Mouse (Mus musculus): ENCODE measurements around the gene Ankib1. TPM values are rescaled to one million over a fixed set of nuclear protein-coding genes. Genes with fewer than 3 reads are reported as not detected.

Ankib1 gene
- polyA plus RNA-seq, 1 experiment from 2014 or later = 12.4 TPM

DNA sequence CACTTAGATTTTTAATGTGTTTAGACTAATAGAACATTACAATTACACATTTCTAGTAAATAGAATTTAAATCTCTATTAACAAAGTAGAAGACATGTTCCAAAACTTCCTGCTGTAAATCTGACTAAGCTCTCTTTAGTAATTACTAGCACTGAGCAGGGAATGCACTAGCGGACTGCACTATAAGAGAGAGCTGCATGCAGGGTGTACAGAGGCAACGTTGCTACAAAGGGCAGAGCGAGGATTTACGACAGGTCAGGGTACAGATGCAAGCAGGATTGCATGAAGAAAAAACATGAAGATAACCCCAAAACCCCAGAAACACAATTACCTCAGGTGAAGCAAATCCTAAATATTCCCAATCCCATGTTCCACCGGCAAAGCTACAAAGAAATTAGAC lies 102.7 kb downstream of the Ankib1 start:
- H3K36me3 ChIP-seq (ENCODE audit: control insufficient read depth, insufficient read depth, low read length) = peaks cover 31% of the 10 kb centered on the region
- H3K27ac ChIP-seq (ENCODE audit: low read depth) = no peak overlapping the region
- DNase-seq (ENCODE audit: low spot score) (no peak), ATAC-seq (replicated peaks; ENCODE audit: low FRiP score, low TSS enrichment, low read depth) (no peak)
- no peak overlapping the region for H3K4me3 ChIP-seq (ENCODE audit: low read depth, low read length)
- no peak overlapping the region for H3K4me2 ChIP-seq (ENCODE audit: low read length)
- 83% methylated on average over 5 of the region's 5 CpGs for WGBS
- H3K4me1 ChIP-seq (replicated peaks; ENCODE audit: control insufficient read depth, insufficient read depth, low read length) = no peaks in the 10 kb centered on the region
- H3K27me3 ChIP-seq (replicated peaks; ENCODE audit: control insufficient read depth, insufficient read depth, low read length) = no peaks in the 10 kb centered on the region
- H3K9me3 ChIP-seq (ENCODE audit: control insufficient read depth, low read length) = no peaks in the 10 kb centered on the region
- no peak overlapping the region for H3K9ac ChIP-seq (ENCODE audit: low read length)

DNA sequence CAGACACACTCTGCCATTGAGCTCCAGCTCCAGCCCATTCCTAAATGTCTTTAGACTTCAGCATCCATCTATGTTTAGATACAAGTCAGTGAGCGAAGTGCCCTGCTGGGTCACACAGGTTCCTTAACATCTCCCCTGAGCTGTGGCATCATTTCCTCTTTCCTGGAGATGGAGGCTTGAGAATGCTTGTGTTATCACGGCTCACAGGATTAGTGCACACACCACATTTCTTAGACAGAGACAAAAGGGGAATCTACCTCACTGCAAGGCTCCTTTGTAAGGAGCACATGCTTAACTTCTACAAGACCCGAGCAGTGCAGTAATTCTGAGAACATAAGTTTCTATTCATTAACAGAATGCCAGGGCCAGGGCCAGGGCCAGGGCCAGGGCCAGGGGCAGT lies 106.7 kb downstream of the Ankib1 start:
- WGBS = 84% methylated on average over 3 of the region's 3 CpGs
- Histone ChIP-seq H3K36me3 (ENCODE audit: control insufficient read depth, insufficient read depth, low read length) (peaks cover 58% of the 10 kb centered on the region), H3K27ac (ENCODE audit: low read depth) (no peak overlapping the region), H3K27me3 (replicated peaks; ENCODE audit: control insufficient read depth, insufficient read depth, low read length) (no peaks in the 10 kb centered on the region), H3K4me1 (replicated peaks; ENCODE audit: control insufficient read depth, insufficient read depth, low read length) (no peaks in the 10 kb centered on the region), H3K4me2 (ENCODE audit: low read length) (no peak overlapping the region), H3K9ac (ENCODE audit: low read length) (no peak overlapping the region), H3K9me3 (ENCODE audit: control insufficient read depth, low read length) (no peaks in the 10 kb centered on the region), H3K4me3 (ENCODE audit: low read depth, low read length) (no peak overlapping the region)
- ATAC-seq (replicated peaks; ENCODE audit: low FRiP score, low TSS enrichment, low read depth) (no peak), DNase-seq (ENCODE audit: low spot score) (no peak)

DNA sequence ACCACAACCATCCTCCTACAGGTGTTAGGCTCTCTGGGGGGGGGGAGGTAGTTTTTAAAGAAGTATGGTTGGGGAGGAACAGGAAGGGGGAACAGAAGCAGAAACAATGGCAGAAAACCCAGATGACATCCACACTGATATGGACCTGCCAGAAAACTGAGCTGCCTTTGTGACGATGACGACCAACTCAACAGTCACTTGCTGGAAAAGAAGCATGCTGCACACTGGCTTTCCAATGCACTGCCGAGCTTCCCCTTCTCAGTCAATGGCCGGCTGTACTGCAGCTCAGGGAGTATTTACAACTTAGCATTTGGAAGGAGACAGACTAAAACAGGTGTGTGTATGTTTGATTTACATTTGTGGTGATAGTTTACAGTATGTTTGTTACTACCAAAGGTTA lies 107.5 kb downstream of the Ankib1 start:
- Histone ChIP-seq H3K9me3 (ENCODE audit: control insufficient read depth, low read length) (no peaks in the 10 kb centered on the region), H3K27me3 (replicated peaks; ENCODE audit: control insufficient read depth, insufficient read depth, low read length) (no peaks in the 10 kb centered on the region), H3K4me3 (ENCODE audit: low read depth, low read length) (no peak overlapping the region), H3K27ac (ENCODE audit: low read depth) (no peak overlapping the region), H3K9ac (ENCODE audit: low read length) (no peak overlapping the region), H3K4me1 (replicated peaks; ENCODE audit: control insufficient read depth, insufficient read depth, low read length) (no peaks in the 10 kb centered on the region), H3K36me3 (ENCODE audit: control insufficient read depth, insufficient read depth, low read length) (peaks cover 50% of the 10 kb centered on the region), H3K4me2 (ENCODE audit: low read length) (no peak overlapping the region)
- ATAC-seq (replicated peaks; ENCODE audit: low FRiP score, low TSS enrichment, low read depth) (no peak), DNase-seq (ENCODE audit: low spot score) (no peak)
- 81% methylated on average over 4 of the region's 4 CpGs for WGBS

DNA sequence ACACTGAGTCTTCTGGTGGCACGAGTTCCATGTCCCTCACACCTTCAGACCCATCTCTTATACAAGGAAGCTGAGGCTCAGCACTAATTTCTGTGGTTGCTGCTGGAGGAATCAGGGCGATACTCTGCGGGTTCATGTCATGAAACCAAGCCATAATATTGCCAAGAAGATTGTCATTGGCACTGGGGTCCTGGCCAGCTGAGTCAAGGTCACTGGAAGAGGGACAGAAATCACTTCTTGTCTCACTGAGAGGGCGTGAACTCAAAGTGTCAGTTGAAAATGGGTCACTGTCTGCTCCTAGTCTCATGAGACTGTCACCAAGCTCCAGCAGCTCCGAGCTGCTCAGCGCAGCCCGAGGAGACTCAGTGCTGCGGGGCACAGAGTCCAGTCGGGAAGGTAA lies 109.8 kb downstream of the Ankib1 start:
- Histone ChIP-seq H3K9me3 (ENCODE audit: control insufficient read depth, low read length) (no peaks in the 10 kb centered on the region), H3K27ac (ENCODE audit: low read depth) (no peak overlapping the region), H3K4me3 (ENCODE audit: low read depth, low read length) (no peak overlapping the region), H3K27me3 (replicated peaks; ENCODE audit: control insufficient read depth, insufficient read depth, low read length) (no peaks in the 10 kb centered on the region), H3K36me3 (ENCODE audit: control insufficient read depth, insufficient read depth, low read length) (peaks cover 44% of the 10 kb centered on the region), H3K4me2 (ENCODE audit: low read length) (no peak overlapping the region), H3K4me1 (replicated peaks; ENCODE audit: control insufficient read depth, insufficient read depth, low read length) (no peaks in the 10 kb centered on the region), H3K9ac (ENCODE audit: low read length) (no peak overlapping the region)
- 95% methylated on average over 9 of the region's 9 CpGs for WGBS
- no peak for DNase-seq (ENCODE audit: low spot score)
- no peak for ATAC-seq (replicated peaks; ENCODE audit: low FRiP score, low TSS enrichment, low read depth)

DNA sequence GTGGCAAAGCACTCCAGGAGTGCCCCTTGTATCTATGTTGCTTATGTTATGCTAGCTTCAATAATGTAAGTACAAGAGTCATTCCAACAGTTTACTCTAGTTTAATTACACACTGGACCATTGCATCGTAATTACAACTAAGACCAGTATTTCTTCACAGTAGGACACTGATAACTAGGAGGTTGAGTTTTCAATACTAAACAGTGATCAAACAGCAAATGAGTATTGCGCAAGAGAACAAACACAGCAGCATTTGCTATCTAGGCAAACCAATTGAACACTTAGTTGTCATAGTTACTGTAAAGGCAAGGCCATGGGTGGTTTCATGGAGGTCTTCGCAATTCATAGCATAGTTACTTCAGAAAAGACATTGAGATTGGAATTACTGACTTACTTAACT lies 111.4 kb downstream of the Ankib1 start:
- Histone ChIP-seq H3K36me3 (ENCODE audit: control insufficient read depth, insufficient read depth, low read length) (peaks cover 44% of the 10 kb centered on the region), H3K27ac (ENCODE audit: low read depth) (no peak overlapping the region), H3K4me2 (ENCODE audit: low read length) (no peak overlapping the region), H3K27me3 (replicated peaks; ENCODE audit: control insufficient read depth, insufficient read depth, low read length) (no peaks in the 10 kb centered on the region), H3K9me3 (ENCODE audit: control insufficient read depth, low read length) (no peaks in the 10 kb centered on the region), H3K4me3 (ENCODE audit: low read depth, low read length) (no peak overlapping the region), H3K9ac (ENCODE audit: low read length) (no peak overlapping the region), H3K4me1 (replicated peaks; ENCODE audit: control insufficient read depth, insufficient read depth, low read length) (no peaks in the 10 kb centered on the region)
- DNase-seq (ENCODE audit: low spot score) (no peak), ATAC-seq (replicated peaks; ENCODE audit: low FRiP score, low TSS enrichment, low read depth) (no peak)
- 96% methylated on average over 3 of the region's 3 CpGs for WGBS

DNA sequence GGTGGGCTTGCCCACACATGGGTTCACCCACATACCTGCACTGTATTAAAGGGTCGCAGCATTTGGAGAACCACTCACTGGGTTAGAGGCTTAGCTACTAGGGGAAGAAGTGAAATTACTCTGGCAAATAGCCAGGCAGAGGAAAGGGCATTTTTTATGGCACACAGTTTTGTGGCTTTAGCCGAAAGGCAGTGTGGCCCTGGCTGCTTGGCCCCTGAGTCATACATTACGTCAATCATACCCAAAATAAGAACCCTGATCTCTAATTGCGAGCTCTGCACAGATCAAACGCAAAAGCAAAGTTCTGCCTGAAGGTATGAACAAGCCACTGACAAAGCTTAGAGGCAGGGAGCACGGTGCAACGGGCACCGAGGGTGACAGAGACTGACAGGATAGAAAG lies 114.4 kb downstream of the Ankib1 start:
- DNase-seq (ENCODE audit: low spot score) (no peak), ATAC-seq (replicated peaks; ENCODE audit: low FRiP score, low TSS enrichment, low read depth) (no peak)
- WGBS = 89% methylated on average over 8 of the region's 8 CpGs
- H3K4me3 ChIP-seq (ENCODE audit: low read depth, low read length) = no peak overlapping the region
- H3K36me3 ChIP-seq (ENCODE audit: control insufficient read depth, insufficient read depth, low read length) = peaks cover 23% of the 10 kb centered on the region
- no peak overlapping the region for H3K9ac ChIP-seq (ENCODE audit: low read length)
- no peaks in the 10 kb centered on the region for H3K27me3 ChIP-seq (replicated peaks; ENCODE audit: control insufficient read depth, insufficient read depth, low read length)
- H3K4me1 ChIP-seq (replicated peaks; ENCODE audit: control insufficient read depth, insufficient read depth, low read length) = no peaks in the 10 kb centered on the region
- H3K4me2 ChIP-seq (ENCODE audit: low read length) = no peak overlapping the region
- H3K9me3 ChIP-seq (ENCODE audit: control insufficient read depth, low read length) = no peaks in the 10 kb centered on the region
- H3K27ac ChIP-seq (ENCODE audit: low read depth) = no peak overlapping the region

DNA sequence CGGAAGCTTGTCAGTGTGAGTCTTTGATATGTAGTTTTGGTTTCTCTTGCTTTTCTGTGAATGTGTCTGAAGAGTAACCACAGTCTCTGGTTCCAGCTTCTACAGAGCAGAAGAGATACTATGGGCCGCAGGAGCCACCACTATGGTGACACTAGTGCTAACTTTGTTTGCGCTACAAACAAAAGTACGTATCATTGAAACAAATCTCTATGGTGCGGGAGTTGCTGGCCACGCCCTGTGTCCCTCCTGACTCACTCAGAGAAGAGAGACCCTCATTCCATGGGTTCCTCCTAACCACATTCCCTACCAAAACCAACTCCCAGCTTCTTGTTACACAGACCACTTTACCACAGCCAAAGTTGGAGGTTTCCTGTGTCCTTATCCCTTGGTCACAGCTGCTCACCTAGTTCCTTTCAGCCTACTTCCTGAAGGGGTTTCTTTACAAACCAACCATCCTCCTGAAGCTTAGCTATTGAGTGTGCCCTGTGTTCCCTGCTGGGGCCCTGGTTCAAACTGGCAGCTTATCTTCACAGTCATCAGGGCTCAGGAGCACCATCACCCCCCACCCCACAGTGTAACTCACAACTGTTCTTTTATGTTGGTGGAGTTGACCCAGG lies 132.7 kb downstream of the Ankib1 start:
- 90% methylated on average over 6 of the region's 6 CpGs for whole genome bisulfite sequencing
- Histone ChIP-seq H3K4me2 (ENCODE audit: low read length) (no peak overlapping the region), H3K27ac (ENCODE audit: low read depth) (no peak overlapping the region), H3K36me3 (ENCODE audit: control insufficient read depth, insufficient read depth, low read length) (no peaks in the 10 kb centered on the region), H3K9me3 (ENCODE audit: control insufficient read depth, low read length) (no peaks in the 10 kb centered on the region), H3K27me3 (replicated peaks; ENCODE audit: control insufficient read depth, insufficient read depth, low read length) (no peaks in the 10 kb centered on the region), H3K4me1 (replicated peaks; ENCODE audit: control insufficient read depth, insufficient read depth, low read length) (no peaks in the 10 kb centered on the region), H3K4me3 (ENCODE audit: low read depth, low read length) (no peak overlapping the region), H3K9ac (ENCODE audit: low read length) (no peak overlapping the region)
- ATAC-seq (replicated peaks; ENCODE audit: low FRiP score, low TSS enrichment, low read depth) (no peak), DNase-seq (ENCODE audit: low spot score) (no peak)

DNA sequence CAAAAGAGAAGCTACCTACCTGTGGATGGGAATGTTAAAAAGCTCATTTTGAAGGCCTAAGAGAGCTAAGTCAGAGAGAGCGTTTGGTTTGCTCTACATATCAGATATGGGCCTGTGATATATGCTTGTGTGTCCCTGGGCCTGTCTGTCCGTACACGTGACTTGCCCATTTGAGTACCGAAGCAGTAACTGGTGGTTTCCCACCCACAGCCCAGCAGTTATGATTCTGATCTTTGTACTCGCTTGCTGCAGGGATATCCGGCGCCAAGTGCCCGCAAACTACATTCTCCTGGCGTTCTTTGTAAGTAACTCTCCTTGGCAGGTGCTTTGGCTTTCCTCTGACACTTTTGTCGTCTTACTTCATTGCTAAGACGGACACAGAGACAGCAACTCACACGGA lies 136.1 kb downstream of the Ankib1 start:
- ATAC-seq (replicated peaks; ENCODE audit: low FRiP score, low TSS enrichment, low read depth) (no peak), DNase-seq (ENCODE audit: low spot score) (no peak)
- Histone ChIP-seq H3K4me3 (ENCODE audit: low read depth, low read length) (no peak overlapping the region), H3K4me1 (replicated peaks; ENCODE audit: control insufficient read depth, insufficient read depth, low read length) (no peaks in the 10 kb centered on the region), H3K4me2 (ENCODE audit: low read length) (no peak overlapping the region), H3K9ac (ENCODE audit: low read length) (no peak overlapping the region), H3K36me3 (ENCODE audit: control insufficient read depth, insufficient read depth, low read length) (no peaks in the 10 kb centered on the region), H3K9me3 (ENCODE audit: control insufficient read depth, low read length) (no peaks in the 10 kb centered on the region), H3K27ac (ENCODE audit: low read depth) (no peak overlapping the region), H3K27me3 (replicated peaks; ENCODE audit: control insufficient read depth, insufficient read depth, low read length) (no peaks in the 10 kb centered on the region)
- WGBS = 88% methylated on average over 12 of the region's 12 CpGs

DNA sequence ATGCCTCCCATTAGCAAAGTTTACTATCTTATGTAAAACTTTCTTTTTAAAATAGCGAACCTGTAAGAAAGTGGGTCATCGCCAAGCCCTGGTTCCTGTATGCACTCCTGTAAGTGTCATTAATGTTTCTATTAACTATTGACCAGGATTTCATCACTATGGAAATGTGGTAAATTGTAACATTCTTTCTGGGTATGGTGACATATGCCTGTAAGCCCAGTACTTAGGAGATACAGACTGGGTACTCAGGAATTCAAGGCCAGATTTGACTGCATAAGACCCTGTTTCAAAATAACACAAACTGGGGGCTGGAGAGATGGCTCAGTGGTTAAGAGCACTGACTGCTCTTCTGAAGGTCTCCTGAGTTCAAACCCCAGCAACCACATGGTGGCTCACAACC lies 137.5 kb downstream of the Ankib1 start:
- Histone ChIP-seq H3K9me3 (ENCODE audit: control insufficient read depth, low read length) (no peaks in the 10 kb centered on the region), H3K4me3 (ENCODE audit: low read depth, low read length) (no peak overlapping the region), H3K9ac (ENCODE audit: low read length) (no peak overlapping the region), H3K27me3 (replicated peaks; ENCODE audit: control insufficient read depth, insufficient read depth, low read length) (no peaks in the 10 kb centered on the region), H3K4me2 (ENCODE audit: low read length) (no peak overlapping the region), H3K27ac (ENCODE audit: low read depth) (no peak overlapping the region), H3K4me1 (replicated peaks; ENCODE audit: control insufficient read depth, insufficient read depth, low read length) (no peaks in the 10 kb centered on the region), H3K36me3 (ENCODE audit: control insufficient read depth, insufficient read depth, low read length) (no peaks in the 10 kb centered on the region)
- no peak for ATAC-seq (replicated peaks; ENCODE audit: low FRiP score, low TSS enrichment, low read depth)
- 87% methylated on average over 2 of the region's 2 CpGs for WGBS
- DNase-seq (ENCODE audit: low spot score) = peak; percentile 6
